In the genomic region with DNA sequence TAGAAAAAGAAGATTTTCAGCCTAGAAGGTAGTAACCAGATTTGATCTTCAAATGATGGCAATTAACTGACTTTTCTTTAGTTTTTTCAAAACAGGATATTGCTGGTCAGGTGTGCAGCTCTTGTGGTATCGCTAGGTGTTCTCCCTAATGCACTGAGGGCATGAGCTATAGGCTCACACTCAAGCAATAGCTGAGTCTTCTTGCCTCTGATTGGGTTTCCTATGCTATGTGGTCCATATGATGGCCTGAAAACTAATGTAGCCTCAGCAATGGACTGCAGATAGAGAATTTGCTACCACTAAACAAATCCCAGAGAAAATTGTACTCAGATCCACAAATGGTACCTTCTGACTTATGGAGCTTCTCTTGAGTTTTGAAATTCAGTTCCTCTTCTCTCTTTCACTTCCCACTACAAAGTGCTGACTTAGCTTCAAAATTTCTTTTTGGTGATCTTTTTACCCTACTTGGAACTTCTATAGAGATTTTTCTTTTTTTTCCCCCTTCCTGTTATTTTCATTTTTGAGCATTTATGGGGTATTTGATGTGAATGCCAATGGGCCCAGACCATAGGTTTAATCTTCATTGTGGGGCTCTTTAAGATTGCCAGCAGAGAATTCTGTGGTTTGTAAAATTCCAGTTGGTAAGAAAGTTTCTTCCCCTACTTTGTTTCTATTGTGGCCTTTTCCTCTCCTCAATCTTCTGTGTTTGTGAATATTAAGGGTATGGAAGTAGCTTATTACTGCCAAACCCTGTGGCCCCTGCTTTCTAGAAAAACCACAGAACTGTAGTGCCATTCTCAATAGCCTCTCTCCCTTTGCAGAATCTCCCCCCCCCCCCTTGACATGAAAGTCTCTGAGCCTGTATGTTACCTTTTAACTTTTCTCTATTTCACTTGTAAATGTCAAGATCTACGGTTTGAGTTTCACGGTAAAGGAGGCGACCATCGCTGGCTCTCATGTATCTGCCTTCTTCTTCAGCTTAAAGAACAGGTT, we compare ENCODE assay signal across 19 mouse cellular contexts. TPM values are rescaled to one million over a fixed set of nuclear protein-coding genes. Genes with fewer than 3 reads are reported as not detected.
A peak's percentile ranks its signal among the peaks of the same experiment; 100 is the strongest.
DNase-seq lines count a peak whose midpoint lies in the region; ATAC-seq and TF ChIP-seq lines count a peak whose summit lies in the region.
"Had no signal": no experiment of that assay in that cellular context is flagged by ENCODE, and none has a peak within 500 bp of the region (broad histone marks: within the 10 kb centered on the region; RNA-seq: fewer than 3 reads in every experiment).

No protein-coding gene starts in this region.

- H3K36me3 ChIP-seq in forebrain, embryonic 13.5 days (ENCODE audit: poor library complexity, severe bottlenecking) = no peaks in the 10 kb centered on the region
- H3K36me3 ChIP-seq: hindbrain, embryonic 12.5 days; liver, embryonic 15.5 days; midbrain, embryonic 10.5 days had no signal

- no peak for DNase-seq in gastrocnemius, adult 2 months
- DNase-seq in gastrocnemius, postnatal 36 days = no peak
- DNase-seq in spleen, postnatal 36 days (ENCODE audit: low spot score in 2 of 2) = peak; percentile 52 to 58
- no peak for DNase-seq in spleen, postnatal 10 days (ENCODE audit: low spot score in 2 of 2)
- no peak for DNase-seq in kidney, adult 9 months
- no peak for DNase-seq in retina, postnatal 1 day
- DNase-seq: cerebellum, postnatal 10 days; kidney, adult 11 months had no signal

- peak overlapping the region; percentile 46 for H3K27ac ChIP-seq in gastrocnemius, adult 2 months
- no peak overlapping the region for H3K27ac ChIP-seq in forebrain, embryonic 13.5 days
- H3K27ac ChIP-seq: hindbrain, embryonic 12.5 days; liver, embryonic 15.5 days; midbrain, embryonic 10.5 days had no signal

- H3K4me2 ChIP-seq in forebrain, embryonic 13.5 days = no peak overlapping the region
- H3K4me2 ChIP-seq: heart, embryonic 11.5 days; hindbrain, embryonic 12.5 days; liver, embryonic 15.5 days had no signal

- ATAC-seq in hematopoietic stem cell, adult 5-6 weeks (replicated peaks in 1 of 2; ENCODE audit: insufficient read depth in 1 of 2, low FRiP score in 2 of 2, low TSS enrichment in 1 of 2, low read depth in 1 of 2, poor library complexity in 2 of 2, severe bottlenecking in 2 of 2) = peak; percentile 22 to 24; a peak in 2 of 4 replicates
- ATAC-seq in forebrain, embryonic 13.5 days = no peak

- TF ChIP-seq CTCF in gastrocnemius, adult 2 months (IDR thresholded peaks at IDR 0.05) = no peak

- no peak overlapping the region for H3K4me3 ChIP-seq in gastrocnemius, adult 2 months
- H3K4me3 ChIP-seq in forebrain, embryonic 13.5 days = no peak overlapping the region
- H3K4me3 ChIP-seq: hindbrain, embryonic 12.5 days; liver, embryonic 15.5 days; midbrain, embryonic 10.5 days had no signal

- no peaks in the 10 kb centered on the region for H3K9me3 ChIP-seq in forebrain, embryonic 13.5 days (replicated peaks)
- H3K9me3 ChIP-seq: hindbrain, embryonic 12.5 days; liver, embryonic 15.5 days; midbrain, embryonic 10.5 days had no signal

- H3K27me3 ChIP-seq in forebrain, embryonic 13.5 days = no peaks in the 10 kb centered on the region
- H3K27me3 ChIP-seq: hindbrain, embryonic 12.5 days; liver, embryonic 15.5 days had no signal

- no peak overlapping the region for H3K9ac ChIP-seq in forebrain, embryonic 13.5 days
- H3K9ac ChIP-seq: hindbrain, embryonic 12.5 days; liver, embryonic 15.5 days had no signal

- intact Hi-C loops in gastrocnemius, adult 2 months (cut with DNase I) = no loop called here
- intact Hi-C loops in gastrocnemius, postnatal 36 days (cut with DNase I) = no loop called here

- H3K4me1 ChIP-seq in forebrain, embryonic 13.5 days = no peaks in the 10 kb centered on the region
- H3K4me1 ChIP-seq: hindbrain, embryonic 12.5 days; liver, embryonic 15.5 days had no signal

- 95% methylated on average over 5 of the region's 5 CpGs for WGBS in forebrain, embryonic 13.5 days

RNA-seq across cellular contexts. Expression of a gene that starts 36.4 kb away (rescaled TPM):
- under 1 TPM in 1 of 2 experiments, not detected in 1; 0.13 TPM for total RNA-seq in gastrocnemius, adult 2 months (2021)
- not detected for total RNA-seq in gastrocnemius, postnatal 36 days (2021)
- 1.9 and 6.3 TPM in 2 replicates for total RNA-seq in hematopoietic stem cell, adult 5-6 weeks (2017)
- polyA plus RNA-seq in forebrain, embryonic 13.5 days (2015; fragmentation: Nextera tagmentation; extraction: Ambion mirVana) = 0.06 TPM in 1 of 2 replicates, not detected in the other
- total RNA-seq: gastrocnemius, adult 8-10 months; left cerebral cortex, adult 8-10 months had no signal
- polyA plus RNA-seq: forebrain, embryonic 11.5 days had no signal

RNA-seq across cellular contexts. Expression of a gene that starts 54.6 kb away (rescaled TPM):
- under 1 TPM in 1 of 2 experiments, not detected in 1; 0.45 TPM for total RNA-seq in gastrocnemius, adult 2 months (2021)
- under 1 TPM in 1 of 2 experiments, not detected in 1; 0.13 TPM for total RNA-seq in gastrocnemius, postnatal 36 days (2021)
- 2.6 and 4.9 TPM in 2 replicates for total RNA-seq in hematopoietic stem cell, adult 5-6 weeks (2017)
- not detected in 2 replicates for polyA plus RNA-seq in forebrain, embryonic 13.5 days (2015; fragmentation: Nextera tagmentation; extraction: Ambion mirVana)
- total RNA-seq: gastrocnemius, adult 8-10 months; left cerebral cortex, adult 8-10 months had no signal
- polyA plus RNA-seq: brain, embryonic 14.5 days; embryonic facial prominence, embryonic 11.5 days; forebrain, embryonic 11.5 days; hindbrain, embryonic 12.5 days; liver, embryonic 15.5 days; midbrain, embryonic 10.5 days had no signal

Comparison
In these comparisons a context has a peak if more than half of its experiments do, and no peak if none do; other contexts are left out.
1. DNase-seq: peak in spleen, postnatal 36 days (2 of 2); none in gastrocnemius, adult 2 months (single experiment), gastrocnemius, postnatal 36 days (0 of 2), spleen, postnatal 10 days (0 of 2), kidney, adult 9 months (single experiment) and retina, postnatal 1 day (single experiment).